Mouse (Mus musculus): ENCODE data around the gene Gm45233. TPM values are rescaled to one million over a fixed set of nuclear protein-coding genes. Genes with fewer than 3 reads are reported as not detected.

The Gm45233 gene
- polyA plus RNA-seq, 1 experiment from 2014 or later: not detected

DNA sequence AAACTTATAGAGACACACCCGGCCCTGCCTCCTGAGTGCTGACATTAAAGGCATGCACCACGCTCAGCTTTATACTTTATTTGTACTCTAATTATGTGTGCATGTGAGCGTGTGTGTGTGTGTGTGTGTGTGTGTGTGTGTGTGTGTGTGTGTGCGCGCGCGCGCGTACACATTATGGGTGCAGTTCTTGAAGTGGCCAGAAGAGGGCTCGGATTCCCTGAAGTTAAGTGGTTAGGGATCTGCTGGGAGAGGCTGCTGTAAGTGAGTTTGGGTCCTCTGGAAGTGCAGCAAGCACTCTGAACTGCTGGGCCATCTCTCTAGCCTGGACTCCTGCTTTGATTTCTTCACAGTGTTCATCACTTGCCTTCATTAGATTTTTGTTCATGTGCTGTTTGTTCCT is 26.6 kb upstream of the Gm45233 start:
- 81% methylated on average over 10 of the region's 10 CpGs for WGBS (ENCODE audit: insufficient replicate concordance)

DNA sequence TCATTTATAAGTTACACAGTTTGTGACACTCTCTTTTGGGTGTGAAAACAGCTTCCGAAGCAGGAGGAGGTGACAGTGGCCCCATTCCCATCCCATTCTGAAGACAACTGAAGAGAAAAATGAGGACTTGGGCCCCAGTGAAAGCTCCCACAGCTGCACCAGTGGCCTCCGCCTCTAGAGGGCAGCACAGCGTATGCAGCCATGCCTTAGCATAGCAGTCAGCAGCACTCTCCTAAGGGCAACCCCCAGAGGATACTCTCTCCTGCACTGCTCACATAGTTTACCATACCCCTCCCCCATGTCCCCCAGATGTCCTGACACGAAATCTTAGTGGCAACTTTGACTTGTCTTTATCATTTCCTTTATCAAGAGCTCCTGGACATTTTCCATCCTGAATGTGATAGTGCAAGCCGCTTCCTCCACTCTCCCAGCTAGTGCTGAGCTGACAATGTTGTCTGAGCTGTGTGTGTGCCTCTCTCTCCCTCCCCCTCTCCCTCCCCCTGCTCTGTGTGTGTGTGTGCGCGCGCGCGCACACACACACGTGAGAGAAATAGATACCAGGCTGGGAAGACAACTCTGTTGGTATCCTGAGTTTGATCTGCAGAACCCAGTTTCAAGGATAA is 20.8 kb upstream of the Gm45233 start:
- no peaks in the 10 kb centered on the region for H3K9me3 ChIP-seq (ENCODE audit: low read length)
- TF ChIP-seq CTCF (IDR thresholded peaks at IDR 0.05; ENCODE audit: low read depth): peak; percentile 96
- TF ChIP-seq EP300 (IDR thresholded peaks at IDR 0.05; ENCODE audit: low read depth): no peak
- H3K4me1 ChIP-seq (ENCODE audit: insufficient read depth): no peaks in the 10 kb centered on the region
- no peak overlapping the region for H3K9ac ChIP-seq (replicated peaks)
- H3K36me3 ChIP-seq (replicated peaks; ENCODE audit: insufficient read depth, low read length): no peaks in the 10 kb centered on the region
- WGBS (ENCODE audit: insufficient replicate concordance): 13% methylated on average over 11 of the region's 11 CpGs
- H3K4me3 ChIP-seq (ENCODE audit: low read depth, low read length): no peak overlapping the region
- H3K4me2 ChIP-seq (ENCODE audit: low read depth, low read length): peak overlapping the region; percentile 40; the same call in 1 of the 2 replicates
- DNase-seq (peak; percentile 88), ATAC-seq (peak; percentile 92)
- H3K27ac ChIP-seq (ENCODE audit: low read depth): no peak overlapping the region
- no peaks in the 10 kb centered on the region for H3K27me3 ChIP-seq (ENCODE audit: insufficient read depth, low read length)

More for the DNA sequence above, 26.6 kb upstream of the Gm45233 start:
- H3K27ac ChIP-seq (ENCODE audit: low read depth): no peak overlapping the region
- H3K36me3 ChIP-seq (replicated peaks; ENCODE audit: insufficient read depth, low read length): no peaks in the 10 kb centered on the region
- no peak for DNase-seq
- H3K9me3 ChIP-seq (ENCODE audit: low read length): no peaks in the 10 kb centered on the region
- no peak overlapping the region for H3K9ac ChIP-seq (replicated peaks)
- no peak for TF ChIP-seq EP300 (IDR thresholded peaks at IDR 0.05; ENCODE audit: low read depth)
- peak; percentile 29; the same call in 1 of the 2 replicates for TF ChIP-seq CTCF (IDR thresholded peaks at IDR 0.05; ENCODE audit: low read depth)
- no peak for ATAC-seq
- no peaks in the 10 kb centered on the region for H3K4me1 ChIP-seq (ENCODE audit: insufficient read depth)
- no peak overlapping the region for H3K4me2 ChIP-seq (ENCODE audit: low read depth, low read length)
- no peak overlapping the region for H3K4me3 ChIP-seq (ENCODE audit: low read depth, low read length)
- H3K27me3 ChIP-seq (ENCODE audit: insufficient read depth, low read length): no peaks in the 10 kb centered on the region

DNA sequence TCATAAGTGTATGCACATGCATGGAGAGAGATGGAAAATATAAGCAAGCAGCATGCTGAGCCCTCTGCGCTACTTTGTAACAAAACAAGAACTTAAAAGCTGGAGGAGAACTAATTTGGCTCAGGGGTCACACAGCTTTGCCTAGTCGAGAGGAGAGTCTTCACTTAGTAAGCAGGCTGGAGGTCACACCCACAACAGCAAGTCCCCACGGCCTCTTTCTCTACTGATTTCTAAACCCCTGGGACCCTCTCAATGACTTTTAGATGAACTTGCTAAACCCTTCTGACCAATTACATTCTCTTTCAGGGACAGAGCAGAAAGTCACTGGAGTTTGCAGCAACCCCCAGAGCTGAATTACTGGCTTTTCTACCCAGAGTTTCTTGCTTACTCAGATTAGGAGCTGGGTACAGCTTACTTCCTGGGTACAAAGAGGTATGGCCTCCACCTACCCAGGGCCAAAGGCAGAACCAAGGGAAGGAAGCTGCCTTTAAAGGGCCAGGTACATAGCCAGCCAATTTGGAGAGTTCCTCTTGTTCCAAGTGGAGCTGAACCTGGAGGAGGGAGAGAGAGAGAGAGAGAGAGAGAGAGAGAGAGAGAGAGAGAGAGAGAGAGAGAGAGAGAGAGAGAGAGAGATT is 19.8 kb upstream of the Gm45233 start:
- 55% methylated on average over 3 of the region's 3 CpGs for WGBS (ENCODE audit: insufficient replicate concordance)
- H3K9ac ChIP-seq (replicated peaks): no peak overlapping the region
- H3K36me3 ChIP-seq (replicated peaks; ENCODE audit: insufficient read depth, low read length): no peaks in the 10 kb centered on the region
- H3K27ac ChIP-seq (ENCODE audit: low read depth): no peak overlapping the region
- H3K4me3 ChIP-seq (ENCODE audit: low read depth, low read length): no peak overlapping the region
- TF ChIP-seq EP300 (IDR thresholded peaks at IDR 0.05; ENCODE audit: low read depth) (no peak), CTCF (IDR thresholded peaks at IDR 0.05; ENCODE audit: low read depth) (no peak)
- no peak for ATAC-seq
- no peak for DNase-seq
- no peak overlapping the region for H3K4me2 ChIP-seq (ENCODE audit: low read depth, low read length)
- no peaks in the 10 kb centered on the region for H3K9me3 ChIP-seq (ENCODE audit: low read length)
- no peaks in the 10 kb centered on the region for H3K4me1 ChIP-seq (ENCODE audit: insufficient read depth)
- no peaks in the 10 kb centered on the region for H3K27me3 ChIP-seq (ENCODE audit: insufficient read depth, low read length)

DNA sequence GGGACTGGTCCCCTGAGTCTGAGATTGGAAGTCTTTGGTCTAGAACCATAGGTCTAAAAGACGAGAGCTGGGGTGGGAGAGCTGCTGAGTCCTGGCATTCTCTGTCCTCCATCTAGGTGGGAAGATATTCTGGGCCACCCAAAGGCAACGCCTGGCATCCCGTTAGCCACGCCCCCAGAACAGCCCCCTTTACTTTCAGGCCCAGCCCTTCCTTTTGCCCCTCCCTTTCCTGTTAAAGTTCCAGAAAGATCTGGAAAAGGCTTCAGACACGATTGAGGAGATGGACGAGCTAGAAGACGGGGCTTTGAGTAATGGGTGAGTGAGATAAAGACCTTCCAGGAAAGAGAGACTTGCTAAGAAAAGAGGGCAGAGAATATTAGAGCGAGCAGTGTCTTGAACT is 16.5 kb upstream of the Gm45233 start, which contains the start of gene Lim2:
Lim2 (plus strand) TSS at position 265 of the 400 bp plus-strand sequence.
- Histone ChIP-seq H3K9ac (replicated peaks) (no peak within 1 kb of the TSS), H3K4me1 (ENCODE audit: insufficient read depth) (no peaks in the 10 kb centered on the region), H3K4me3 (ENCODE audit: low read depth, low read length) (no peak within 1 kb of the TSS), H3K27me3 (ENCODE audit: insufficient read depth, low read length) (no peaks in the 10 kb centered on the region), H3K36me3 (replicated peaks; ENCODE audit: insufficient read depth, low read length) (no peaks in the 10 kb centered on the region), H3K9me3 (ENCODE audit: low read length) (no peaks in the 10 kb centered on the region; the same call in 1 of the 2 replicates), H3K27ac (ENCODE audit: low read depth) (no peak within 1 kb of the TSS), H3K4me2 (ENCODE audit: low read depth, low read length) (no peak within 1 kb of the TSS)
- 77% methylated on average over 8 of the region's 8 CpGs for WGBS (ENCODE audit: insufficient replicate concordance)
- no peak for ATAC-seq
- DNase-seq: no peak
- no peak for TF ChIP-seq CTCF (IDR thresholded peaks at IDR 0.05; ENCODE audit: low read depth)

DNA sequence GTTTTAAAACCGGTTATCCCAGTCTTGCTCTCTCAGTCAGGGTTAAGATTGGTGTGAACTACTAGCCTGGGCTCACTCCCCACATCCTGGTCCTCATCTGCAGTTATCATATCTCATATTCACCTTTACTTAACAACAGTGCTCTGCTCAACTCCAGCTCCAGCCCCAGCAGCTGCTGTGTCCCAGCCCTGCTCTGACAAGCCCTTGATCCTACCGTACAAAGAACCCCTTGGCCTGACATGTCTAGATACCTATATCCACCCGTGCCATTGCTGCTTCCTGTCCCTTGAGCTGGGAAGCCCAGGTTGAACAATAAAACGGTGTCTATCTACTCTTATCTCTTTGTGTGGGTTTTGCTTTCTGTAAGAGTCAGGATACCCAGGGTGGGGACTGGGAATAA is 14.4 kb upstream of the Gm45233 start:
- Histone ChIP-seq H3K27me3 (ENCODE audit: insufficient read depth, low read length) (no peaks in the 10 kb centered on the region), H3K9ac (replicated peaks) (no peak overlapping the region), H3K4me1 (ENCODE audit: insufficient read depth) (no peaks in the 10 kb centered on the region), H3K4me2 (ENCODE audit: low read depth, low read length) (no peak overlapping the region), H3K27ac (ENCODE audit: low read depth) (no peak overlapping the region), H3K9me3 (ENCODE audit: low read length) (no peaks in the 10 kb centered on the region; the same call in 1 of the 2 replicates), H3K4me3 (ENCODE audit: low read depth, low read length) (no peak overlapping the region), H3K36me3 (replicated peaks; ENCODE audit: insufficient read depth, low read length) (no peaks in the 10 kb centered on the region)
- ATAC-seq (no peak), DNase-seq (no peak)
- 41% methylated on average over 4 of the region's 4 CpGs for WGBS (ENCODE audit: insufficient replicate concordance)
- TF ChIP-seq EP300 (IDR thresholded peaks at IDR 0.05; ENCODE audit: low read depth): no peak
- no peak for TF ChIP-seq CTCF (IDR thresholded peaks at IDR 0.05; ENCODE audit: low read depth)

DNA sequence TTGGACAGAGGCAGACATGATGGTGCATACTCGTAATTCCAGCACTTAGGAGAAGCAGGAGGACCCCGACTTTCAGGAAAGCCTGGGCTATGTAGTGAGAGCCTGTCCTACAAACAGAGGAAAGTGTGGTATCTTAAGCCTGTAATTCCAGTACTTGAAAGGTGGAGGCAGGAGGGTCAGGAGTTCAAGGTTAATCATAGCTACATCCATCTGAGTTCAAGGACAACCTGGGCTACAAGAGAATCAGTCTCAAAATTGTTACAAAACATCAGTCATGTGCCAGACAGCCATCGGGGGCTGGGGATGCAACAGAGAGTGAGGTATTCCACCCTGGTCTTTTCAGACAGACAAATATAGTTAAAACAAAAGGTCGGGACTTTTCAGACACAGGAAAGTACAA is 11.0 kb upstream of the Gm45233 start:
- no peaks in the 10 kb centered on the region for H3K4me1 ChIP-seq (ENCODE audit: insufficient read depth)
- H3K36me3 ChIP-seq (replicated peaks; ENCODE audit: insufficient read depth, low read length): no peaks in the 10 kb centered on the region
- H3K4me2 ChIP-seq (ENCODE audit: low read depth, low read length): no peak overlapping the region
- no peak overlapping the region for H3K9ac ChIP-seq (replicated peaks)
- H3K27me3 ChIP-seq (ENCODE audit: insufficient read depth, low read length): no peaks in the 10 kb centered on the region
- H3K27ac ChIP-seq (ENCODE audit: low read depth): no peak overlapping the region
- H3K4me3 ChIP-seq (ENCODE audit: low read depth, low read length): no peak overlapping the region
- ATAC-seq (no peak), DNase-seq (no peak)
- TF ChIP-seq CTCF (IDR thresholded peaks at IDR 0.05; ENCODE audit: low read depth) (no peak), EP300 (IDR thresholded peaks at IDR 0.05; ENCODE audit: low read depth) (no peak)
- 61% methylated on average over 4 of the region's 4 CpGs for WGBS (ENCODE audit: insufficient replicate concordance)
- no peaks in the 10 kb centered on the region; the same call in 1 of the 2 replicates for H3K9me3 ChIP-seq (ENCODE audit: low read length)

Data from liver, postnatal 0 days (tissue).